Mouse (Mus musculus) liver, embryonic 12.5 days (tissue): ENCODE results near the gene Nudcd2. TPM values are rescaled to one million over a fixed set of nuclear protein-coding genes. Genes with fewer than 3 reads are reported as not detected.
"Not testable (repeated sequence)": the region's sequence is repeated elsewhere in the genome, so short reads cannot be mapped to it uniquely, and the experiment has no call there.

Source experiments
- ATAC-seq: fragments of 200-750 bp; cut with Nextera tagmentation; 2 replicates; pipeline ENCODE4 v1.8.0; 2017; ENCODE audit warnings: moderate number of reproducible peaks, mild to moderate bottlenecking, moderate library complexity
- H3K27ac ChIP-seq: fragments of 300-500 bp; sonication (generic); 2 replicates; pipeline ENCODE4 v1.5.1; 2016; ENCODE audit warnings: mild to moderate bottlenecking
- H3K27me3 ChIP-seq: fragments of 300-500 bp; sonication (generic); replicated peaks from 2 replicates; pipeline ENCODE4 v1.6.1; 2016; ENCODE audit warnings: mild to moderate bottlenecking, moderate library complexity
- H3K36me3 ChIP-seq: fragments of 300-500 bp; sonication (generic); 2 replicates; pipeline ENCODE4 v1.6.1; 2016; ENCODE audit warnings: mild to moderate bottlenecking, moderate library complexity
- H3K4me1 ChIP-seq: fragments of 300-500 bp; sonication (generic); 2 replicates; pipeline ENCODE4 v1.6.1; 2016
- H3K4me2 ChIP-seq: fragments of 300-500 bp; sonication (generic); 2 replicates; pipeline ENCODE4 v1.6.1; 2016; ENCODE audit warnings: mild to moderate bottlenecking, moderate library complexity
- H3K4me3 ChIP-seq: fragments of 300-500 bp; sonication (generic); 2 replicates; pipeline ENCODE4 v1.5.1; 2016; ENCODE audit warnings: mild to moderate bottlenecking, moderate library complexity
- H3K9ac ChIP-seq: fragments of 300-500 bp; sonication (generic); 2 replicates; pipeline ENCODE4 v1.6.1; 2016; ENCODE audit warnings: mild to moderate bottlenecking, moderate library complexity
- H3K9me3 ChIP-seq: fragments of 300-500 bp; sonication (generic); replicated peaks from 2 replicates; pipeline ENCODE4 v1.6.1; 2016; ENCODE audit warnings: mild to moderate bottlenecking, moderate library complexity
- WGBS: fragments of 180-500 bp; shearing (Covaris S2); methylation state at CpG from one replicate; pipeline ENCODE4 v1.1.7; 2016; ENCODE audit not compliant: insufficient replicate concordance; 5-methylcytosine and 5-hydroxymethylcytosine counted together
- polyA plus RNA-seq: library from polyadenylated mRNA; unstranded; fragments of >200 nt; fragmentation: Nextera tagmentation; extraction: Ambion mirVana; gene quantifications from 2 replicates; pipeline ENCODE4 v1.2.1, GENCODE M21; 2016

Nudcd2 gene
- 128 TPM in 2 replicates for polyA plus RNA-seq

DNA sequence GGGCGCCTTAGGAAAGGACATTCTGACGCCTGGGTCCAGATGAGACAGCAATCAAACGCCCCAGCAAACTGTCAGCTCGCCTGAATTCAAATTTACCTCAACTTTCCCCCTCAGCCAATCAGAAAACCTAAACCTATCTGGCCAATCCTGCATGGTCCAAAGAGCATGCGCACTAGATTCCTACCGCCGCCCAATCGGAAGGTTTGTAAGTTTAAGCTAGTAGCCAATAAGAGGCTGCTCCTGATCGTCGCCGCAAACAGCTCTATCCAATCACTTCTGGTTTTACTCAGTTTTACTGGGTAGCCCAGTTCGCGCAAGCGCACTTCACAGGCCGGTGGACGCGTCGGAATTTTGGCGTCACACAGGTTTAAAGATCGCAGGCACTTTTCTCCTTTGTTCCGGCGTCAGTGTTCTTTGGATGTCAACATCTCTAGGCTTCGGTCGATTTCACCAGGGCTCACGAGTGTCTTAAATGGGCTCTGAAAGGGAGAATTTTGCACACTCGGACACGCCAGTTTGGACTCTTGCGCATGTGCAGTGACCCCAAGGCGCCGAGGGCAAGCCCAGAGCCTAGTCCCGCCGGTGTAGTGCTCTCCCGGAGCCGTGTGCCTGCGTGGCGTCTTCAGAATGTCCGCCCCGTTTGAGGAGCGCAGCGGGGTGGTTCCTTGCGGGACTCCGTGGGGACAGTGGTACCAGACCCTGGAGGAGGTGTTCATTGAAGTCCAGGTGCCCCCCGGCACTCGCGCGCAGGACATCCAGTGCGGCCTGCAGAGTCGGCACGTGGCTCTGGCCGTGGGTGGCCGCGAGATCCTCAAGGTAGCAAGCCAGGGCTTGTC is at the start of gene Nudcd2, which contains the start of gene Hmmr:
Gene Nudcd2 (plus strand): TSS at position 329 of the 836 bp plus-strand sequence.
Gene Hmmr (minus strand): TSS at position 84 of the 836 bp plus-strand sequence.
- peak within 1 kb of the TSS; percentile 89 for H3K4me3 ChIP-seq
- under 1% methylated on average over 52 of the region's 52 CpGs for WGBS
- peak within 1 kb of the TSS; percentile 90 for H3K27ac ChIP-seq
- peaks cover 40% of the 10 kb centered on the region for H3K4me1 ChIP-seq
- peaks cover 67% of the 10 kb centered on the region for H3K36me3 ChIP-seq
- peak within 1 kb of the TSS; percentile 83 for H3K4me2 ChIP-seq
- peak within 1 kb of the TSS; percentile 94 for H3K9ac ChIP-seq
- no peaks in the 10 kb centered on the region for H3K9me3 ChIP-seq
- no peaks in the 10 kb centered on the region for H3K27me3 ChIP-seq
- ATAC-seq = peak; percentile 97

DNA sequence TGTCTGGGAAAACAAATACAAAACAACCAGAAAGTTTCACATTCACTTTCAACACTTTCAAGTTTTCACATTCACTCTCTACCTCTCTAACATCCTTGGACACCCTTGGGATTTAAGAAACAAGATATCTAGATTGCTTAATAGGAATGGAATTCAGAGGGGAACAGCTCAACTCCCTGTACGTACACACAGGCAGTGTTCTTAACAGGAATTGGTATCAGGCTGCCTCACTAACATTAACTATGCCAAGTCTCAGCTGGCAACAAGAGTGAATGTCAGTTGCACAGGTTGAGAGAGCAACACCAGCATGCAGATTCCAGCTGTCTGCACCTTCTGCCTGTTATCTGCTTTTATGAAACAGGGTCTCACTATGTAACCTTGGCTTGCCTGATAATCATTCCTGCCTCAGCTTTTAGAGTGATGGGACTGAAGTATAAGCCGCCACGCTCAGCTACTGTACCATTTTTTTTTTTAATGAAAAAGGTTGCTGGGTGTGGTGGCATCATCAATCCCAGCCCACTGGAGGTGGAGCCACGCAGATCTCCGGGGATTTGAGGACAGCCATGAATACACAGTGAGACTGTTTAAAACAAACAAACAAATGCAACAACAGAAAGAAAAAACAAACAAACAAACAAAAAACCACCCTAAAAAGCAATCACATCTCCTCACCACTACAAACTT is 42.9 kb upstream of the Nudcd2 start:
- H3K9me3 ChIP-seq = no peaks in the 10 kb centered on the region
- H3K27me3 ChIP-seq = no peaks in the 10 kb centered on the region

DNA sequence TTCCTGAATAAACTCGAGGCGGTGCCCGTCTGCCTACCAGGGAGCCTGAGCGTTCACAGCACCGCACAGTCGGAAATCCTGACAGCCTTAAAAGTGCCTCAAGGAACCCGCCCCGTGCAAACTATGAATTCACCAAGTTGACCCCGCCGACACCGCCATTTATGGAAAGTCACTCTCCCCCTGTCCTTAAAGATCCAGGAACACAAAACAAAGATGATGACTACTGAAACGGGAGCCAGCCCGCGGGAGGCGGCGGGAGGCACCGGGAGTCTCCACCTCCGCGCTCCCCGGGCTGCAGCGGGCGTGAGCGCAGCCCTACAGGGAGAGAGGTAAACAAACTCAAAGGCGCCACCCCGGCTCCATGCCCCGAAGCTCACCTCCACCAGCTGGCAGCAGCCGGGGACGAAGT is 41.4 kb upstream of the Nudcd2 start:
- WGBS = 1% methylated on average over 28 of the region's 28 CpGs

More for the DNA sequence above, 42.9 kb upstream of the Nudcd2 start:
- Histone ChIP-seq H3K36me3 (peaks cover 30% of the 10 kb centered on the region), H3K9ac (no peak overlapping the region), H3K4me2 (peak overlapping the region; percentile 91), H3K4me1 (peaks cover 32% of the 10 kb centered on the region), H3K27ac (peak overlapping the region; percentile 36; the same call in 1 of the 2 replicates), H3K4me3 (peak overlapping the region; percentile 86)
- no peak for ATAC-seq
- WGBS = 48% methylated on average over 5 of the region's 5 CpGs

DNA sequence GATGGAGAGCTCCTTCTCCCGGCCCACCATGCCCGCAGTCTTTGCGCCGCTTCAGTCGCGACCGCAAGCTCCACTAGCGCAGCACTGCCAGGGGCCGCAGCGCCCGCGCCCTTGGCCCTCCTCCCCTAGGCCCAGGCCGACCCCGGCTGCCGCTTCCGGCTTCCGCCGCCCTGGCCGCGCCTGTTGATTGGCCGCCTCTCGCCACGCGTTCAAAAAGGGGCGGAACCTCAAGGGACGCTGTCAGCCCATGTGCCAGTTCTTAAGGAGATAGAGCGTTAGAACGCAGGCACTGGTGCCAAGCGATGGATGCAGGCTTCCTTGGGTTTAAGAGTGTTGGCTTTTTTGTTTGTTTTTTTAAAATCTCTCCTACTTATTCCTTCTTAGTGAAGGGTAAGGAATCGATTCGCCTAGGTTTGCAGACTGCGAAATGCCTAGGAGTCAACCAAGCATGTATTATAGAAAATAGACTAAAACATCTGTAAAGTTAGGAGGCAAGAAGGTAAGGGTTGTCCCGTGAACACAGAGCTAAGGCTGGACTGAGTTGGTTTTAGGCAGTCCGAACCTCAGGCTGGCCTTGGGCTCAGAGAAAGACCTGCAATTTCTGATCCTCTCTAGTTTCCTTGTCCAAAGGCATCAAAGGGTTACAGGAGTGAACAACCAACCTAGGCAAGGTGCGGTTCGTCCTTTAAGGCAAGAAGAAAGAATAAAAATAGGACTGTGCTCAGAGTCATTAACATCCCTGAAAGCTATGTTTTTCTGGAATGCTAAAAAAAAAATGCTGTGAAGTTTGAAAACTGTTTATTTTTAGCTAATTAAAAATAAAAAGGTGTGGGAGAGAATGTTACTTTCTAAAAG is 40.7 kb upstream of the Nudcd2 start:
- Histone ChIP-seq H3K9ac (peak overlapping the region; percentile 79), H3K36me3 (peaks cover 9% of the 10 kb centered on the region), H3K9me3 (no peaks in the 10 kb centered on the region), H3K27me3 (no peaks in the 10 kb centered on the region), H3K4me2 (peak overlapping the region; percentile 91), H3K4me3 (peak overlapping the region; percentile 86), H3K27ac (peak overlapping the region; percentile 96), H3K4me1 (peaks cover 32% of the 10 kb centered on the region)
- whole genome bisulfite sequencing = under 1% methylated on average over 36 of the region's 36 CpGs
- peak; percentile 97 for ATAC-seq

More for the DNA sequence above, 41.4 kb upstream of the Nudcd2 start:
- peaks cover 15% of the 10 kb centered on the region for H3K36me3 ChIP-seq
- peak overlapping the region; percentile 79 for H3K9ac ChIP-seq
- H3K4me1 ChIP-seq = peaks cover 32% of the 10 kb centered on the region
- no peaks in the 10 kb centered on the region for H3K27me3 ChIP-seq
- ATAC-seq = peak; percentile 88
- peak overlapping the region; percentile 96 for H3K27ac ChIP-seq
- no peaks in the 10 kb centered on the region for H3K9me3 ChIP-seq
- H3K4me2 ChIP-seq = peak overlapping the region; percentile 91
- peak overlapping the region; percentile 86 for H3K4me3 ChIP-seq

DNA sequence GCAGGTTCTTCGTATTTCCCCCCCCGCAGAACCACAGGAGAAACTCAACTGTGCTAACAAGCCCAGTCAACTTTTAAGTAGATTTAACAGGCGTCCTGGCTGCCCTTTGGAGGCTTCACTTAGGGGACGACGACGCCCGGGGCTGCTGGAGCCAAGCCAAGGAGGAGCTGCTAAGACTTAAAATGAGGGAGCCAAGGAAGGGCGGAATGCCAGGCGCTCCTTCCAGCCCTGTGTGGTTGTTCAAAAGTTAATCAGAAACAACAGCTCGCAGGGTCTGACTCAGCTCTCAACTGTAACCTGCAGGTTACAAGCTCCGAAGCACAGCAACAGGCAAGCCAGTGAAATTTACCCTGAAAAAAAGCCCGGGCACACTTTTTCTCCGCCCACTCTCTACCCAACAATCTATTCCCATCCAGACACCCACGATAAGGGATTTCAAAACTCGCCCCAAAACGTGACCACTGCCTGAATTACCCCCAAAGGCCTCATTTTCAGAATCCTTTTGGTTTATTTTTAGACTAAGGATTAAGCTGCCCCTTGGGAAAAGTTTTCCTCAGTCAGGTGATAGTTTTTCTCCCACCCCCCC is 40.0 kb upstream of the Nudcd2 start:
- Histone ChIP-seq H3K4me3 (peak overlapping the region; percentile 86), H3K27ac (peak overlapping the region; percentile 96), H3K9ac (peak overlapping the region; percentile 79), H3K27me3 (no peaks in the 10 kb centered on the region), H3K4me1 (peaks cover 32% of the 10 kb centered on the region), H3K4me2 (peak overlapping the region; percentile 91), H3K36me3 (0 out of 2 replicates have a peak, but pooled peaks cover 3% of the 10 kb centered on the region), H3K9me3 (no peaks in the 10 kb centered on the region)
- ATAC-seq = peak; percentile 33
- under 1% methylated on average over 16 of the region's 16 CpGs for WGBS

DNA sequence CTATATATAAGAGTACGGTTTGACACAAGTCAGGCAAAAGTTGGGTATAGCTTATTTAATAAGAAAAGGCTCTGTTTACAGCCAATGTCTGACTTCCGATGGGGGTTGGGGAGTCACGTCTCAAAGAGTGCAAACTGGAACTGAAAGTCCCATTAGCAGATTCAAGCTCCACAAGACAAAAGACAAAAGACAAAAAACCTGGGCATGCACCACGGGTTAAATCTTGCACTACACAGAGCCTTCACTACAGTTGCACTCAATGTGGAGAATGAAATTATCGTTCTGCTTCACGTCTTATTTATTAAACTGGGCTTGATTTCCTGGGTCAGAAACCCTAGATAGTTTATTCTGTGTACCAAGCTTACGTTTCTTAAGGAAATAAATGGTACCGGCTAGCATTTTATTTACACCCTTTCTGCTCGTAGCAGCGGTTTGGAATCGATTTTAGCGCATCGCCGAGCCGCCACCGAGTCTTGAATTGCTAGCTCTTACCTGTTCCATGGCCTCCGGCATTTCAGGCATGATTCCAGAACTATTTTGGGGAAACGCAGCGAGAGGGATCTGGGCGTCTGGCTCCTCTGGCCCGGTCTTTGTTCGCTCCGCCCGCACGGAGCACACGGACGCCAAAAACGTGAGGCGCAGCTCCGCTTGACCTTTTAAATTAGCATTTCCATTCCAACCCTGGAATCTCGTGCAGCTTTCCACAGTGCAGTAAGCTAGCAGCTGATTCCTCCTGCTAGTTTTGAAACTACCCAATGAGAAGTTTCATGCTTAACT is 39.0 kb upstream of the Nudcd2 start:
- Histone ChIP-seq H3K27me3 (no peaks in the 10 kb centered on the region), H3K27ac (peak overlapping the region; percentile 96), H3K36me3 (peaks cover 4% of the 10 kb centered on the region; the same call in 1 of the 2 replicates), H3K4me1 (peaks cover 32% of the 10 kb centered on the region), H3K4me2 (peak overlapping the region; percentile 91), H3K9ac (peak overlapping the region; percentile 79), H3K4me3 (peak overlapping the region; percentile 86), H3K9me3 (no peaks in the 10 kb centered on the region)
- ATAC-seq = no peak
- WGBS = under 1% methylated on average over 31 of the region's 31 CpGs

DNA sequence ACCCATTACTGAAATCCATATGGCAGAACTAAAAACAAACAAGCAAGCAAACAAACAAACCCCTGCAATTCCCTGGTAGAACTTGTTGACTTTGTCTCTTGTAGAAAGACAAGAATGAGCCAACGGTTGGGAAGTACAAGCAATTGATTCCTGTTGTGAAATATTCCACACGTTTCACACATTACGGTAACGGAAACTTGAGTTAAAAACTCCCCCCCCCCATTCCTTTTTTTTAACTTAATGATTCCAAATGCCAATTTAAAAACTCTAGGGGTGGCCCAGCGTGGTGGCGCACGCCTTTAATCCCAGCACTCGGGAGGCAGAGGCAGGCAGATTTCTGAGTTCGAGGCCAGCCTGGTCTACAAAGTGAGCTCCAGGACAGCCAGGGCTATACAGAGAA is 38.4 kb upstream of the Nudcd2 start, which contains the start of gene Mat2b:
Gene Mat2b (minus strand): TSS at position 101 of the 400 bp plus-strand sequence.
- WGBS = 78% methylated on average over 9 of the region's 9 CpGs

DNA sequence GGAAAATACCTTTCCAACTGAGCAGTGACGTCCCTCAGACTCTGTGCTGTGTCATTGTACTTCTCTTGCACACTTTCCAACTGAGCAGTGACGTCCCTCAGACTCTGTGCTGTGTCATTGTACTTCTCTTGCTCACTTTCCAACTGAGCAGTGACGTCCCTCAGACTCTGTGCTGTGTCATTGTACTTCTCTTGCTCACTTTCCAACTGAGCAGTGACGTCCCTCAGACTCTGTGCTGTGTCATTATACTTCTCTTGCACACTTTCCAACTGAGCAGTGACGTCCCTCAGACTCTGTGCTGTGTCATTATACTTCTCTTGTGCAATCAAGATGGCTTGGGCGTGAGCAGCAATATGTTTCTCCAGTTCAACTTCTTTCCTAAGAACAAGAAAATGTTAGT is 23.6 kb upstream of the Nudcd2 start:
- not testable (repeated sequence) for H3K4me3 ChIP-seq, H3K27ac ChIP-seq, H3K4me2 ChIP-seq, H3K9ac ChIP-seq, ATAC-seq, H3K9me3 ChIP-seq, H3K27me3 ChIP-seq, H3K4me1 ChIP-seq
- peaks cover 97% of the 10 kb centered on the region for H3K36me3 ChIP-seq
- WGBS = 78% methylated on average over 6 of the region's 6 CpGs

More for the DNA sequence above, 38.4 kb upstream of the Nudcd2 start, which contains the start of gene Mat2b:
- Histone ChIP-seq H3K9me3 (0 out of 2 replicates have a peak, but pooled peaks cover 3% of the 10 kb centered on the region), H3K27me3 (no peaks in the 10 kb centered on the region), H3K36me3 (peaks cover 10% of the 10 kb centered on the region), H3K4me1 (peaks cover 27% of the 10 kb centered on the region), H3K4me3 (peak within 1 kb of the TSS; percentile 86), H3K4me2 (peak within 1 kb of the TSS; percentile 91), H3K9ac (peak within 1 kb of the TSS; percentile 79), H3K27ac (peak within 1 kb of the TSS; percentile 96)
- ATAC-seq = no peak

DNA sequence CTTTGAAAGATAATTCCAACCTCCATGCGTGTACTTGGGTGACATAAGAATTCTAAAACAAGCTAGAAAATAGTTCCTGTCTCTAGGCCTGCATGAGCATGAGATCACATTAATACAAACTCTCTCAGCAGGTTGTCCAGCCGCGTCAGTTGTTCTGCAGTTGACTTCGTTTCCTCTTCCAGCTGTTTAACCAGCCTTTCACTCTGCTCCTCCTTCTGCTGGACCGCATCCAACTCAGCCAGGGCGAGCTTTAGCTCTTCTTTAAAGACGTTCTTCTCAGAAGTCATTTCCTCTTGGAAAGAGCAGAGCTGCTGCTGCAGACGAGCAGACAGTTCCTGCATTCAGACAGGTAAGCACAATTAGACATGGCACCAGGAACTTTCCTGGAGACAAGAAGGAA is 19.6 kb upstream of the Nudcd2 start:
- no peaks in the 10 kb centered on the region for H3K9me3 ChIP-seq
- H3K27ac ChIP-seq = no peak overlapping the region
- H3K36me3 ChIP-seq = peaks cover 98% of the 10 kb centered on the region
- H3K4me2 ChIP-seq = no peak overlapping the region
- H3K4me3 ChIP-seq = no peak overlapping the region
- 86% methylated on average over 8 of the region's 8 CpGs for WGBS
- ATAC-seq = no peak
- no peaks in the 10 kb centered on the region for H3K27me3 ChIP-seq
- H3K4me1 ChIP-seq = no peaks in the 10 kb centered on the region
- no peak overlapping the region for H3K9ac ChIP-seq

DNA sequence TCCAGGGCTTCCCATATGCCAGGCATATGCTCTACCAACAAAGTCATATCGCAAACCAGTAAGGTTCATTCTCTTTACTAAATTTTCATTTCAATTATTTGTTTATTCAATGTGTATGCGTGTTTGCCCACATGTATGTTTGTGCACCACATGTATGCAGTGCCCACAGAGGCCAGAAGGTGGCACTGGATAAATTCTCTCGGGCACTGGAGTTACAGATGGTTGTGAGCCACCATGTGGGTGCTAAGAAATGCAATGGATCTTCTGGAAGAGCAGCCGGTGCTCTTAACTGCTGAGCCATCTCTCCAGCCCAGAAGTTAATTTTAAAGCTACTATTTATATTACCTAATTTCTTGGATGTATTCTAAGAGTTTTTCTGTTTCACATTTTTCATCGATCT is 17.9 kb upstream of the Nudcd2 start:
- no peak overlapping the region for H3K4me2 ChIP-seq
- no peak overlapping the region for H3K9ac ChIP-seq
- ATAC-seq = no peak
- H3K27me3 ChIP-seq = no peaks in the 10 kb centered on the region
- peaks cover 98% of the 10 kb centered on the region for H3K36me3 ChIP-seq
- WGBS = 92% methylated on average over 5 of the region's 5 CpGs
- H3K4me1 ChIP-seq = no peaks in the 10 kb centered on the region
- H3K27ac ChIP-seq = no peak overlapping the region
- no peak overlapping the region for H3K4me3 ChIP-seq
- no peaks in the 10 kb centered on the region for H3K9me3 ChIP-seq
